Mouse (Mus musculus): ENCODE data around the gene Vps26c.
A peak's percentile ranks its signal among the peaks of the same experiment; 100 is the strongest.
"Not testable (repeated sequence)": the region's sequence is repeated elsewhere in the genome, so short reads cannot be mapped to it uniquely, and the experiment has no call there.

Gene Vps26c

DNA sequence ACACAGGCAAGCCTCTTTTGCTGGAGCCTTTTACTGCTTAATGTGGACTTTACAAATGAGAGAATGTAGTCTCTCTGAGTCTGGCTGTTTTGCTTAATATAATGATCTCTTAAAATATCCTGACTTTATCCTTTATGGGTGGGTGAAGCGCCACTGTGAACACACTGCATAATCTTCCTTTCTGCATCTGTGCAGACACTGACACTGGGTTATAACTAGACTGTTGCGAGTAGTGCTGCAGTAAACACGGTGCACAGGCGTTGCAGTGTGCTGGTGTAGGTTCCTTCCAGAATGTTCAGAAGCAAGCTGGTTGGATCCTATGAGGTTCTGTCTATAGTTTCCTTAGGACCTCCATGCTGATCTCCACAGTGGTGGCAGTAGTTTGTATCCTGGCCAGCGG, 37.3 kb downstream of the Vps26c start:
- DNase-seq (ENCODE audit: low read depth, low spot score): no peak

DNA sequence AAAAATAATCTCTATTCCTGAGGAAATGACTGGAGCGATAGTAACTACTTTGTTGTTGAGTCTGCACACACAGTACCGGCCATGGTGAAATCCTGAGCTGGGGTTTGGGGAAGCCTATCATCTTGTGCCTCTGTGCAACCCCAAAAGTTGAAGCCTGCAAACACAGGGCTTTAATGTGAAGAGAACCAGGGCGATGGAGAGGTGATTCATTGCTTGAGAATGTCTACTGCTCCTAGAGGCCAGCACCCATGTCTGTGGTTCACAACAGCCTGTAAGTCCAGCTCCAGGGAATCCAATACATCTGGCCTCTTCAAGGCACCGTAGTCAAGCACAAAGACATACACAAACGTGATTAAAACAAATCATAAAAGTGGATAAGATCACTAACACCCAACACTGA, 39.3 kb downstream of the Vps26c start:
- peak; percentile 83 for DNase-seq (ENCODE audit: low read depth, low spot score)

DNA sequence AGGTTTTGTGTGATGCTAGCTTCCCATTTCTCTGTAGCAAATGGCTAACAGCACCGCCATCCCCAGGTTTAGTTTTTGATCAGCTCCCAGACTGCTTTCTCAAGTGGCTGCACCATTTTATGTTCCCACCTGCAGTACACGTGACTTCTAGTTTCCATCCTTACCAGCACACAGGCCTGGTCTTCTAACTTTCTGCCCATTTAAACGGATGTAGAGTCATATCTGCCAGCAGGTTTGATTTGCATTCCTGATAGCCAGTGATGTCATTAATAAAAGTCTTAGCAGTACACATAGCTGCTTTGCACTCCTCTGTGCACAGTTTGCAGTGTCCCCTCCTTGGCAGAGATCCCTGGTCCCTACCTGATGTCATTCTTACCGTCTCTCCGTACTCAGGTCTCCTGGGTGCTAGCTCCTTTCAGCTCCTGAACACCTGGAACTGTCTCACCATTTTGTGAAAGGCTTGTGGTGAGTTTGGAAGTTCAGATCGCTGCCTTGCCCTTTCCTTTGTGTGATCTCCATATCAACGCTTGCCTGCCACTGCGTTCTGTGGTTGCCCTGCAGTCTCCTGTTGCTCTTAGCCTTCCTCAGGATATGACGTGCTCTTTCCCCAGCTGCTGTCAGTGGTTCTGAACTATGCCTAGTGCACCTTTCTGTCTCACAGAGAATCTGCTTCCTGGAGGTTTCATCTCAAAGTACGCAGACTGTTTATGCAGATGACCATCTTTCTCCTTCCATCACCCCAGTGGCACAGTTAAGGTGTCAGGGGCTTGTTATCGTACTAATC, 41.7 kb downstream of the Vps26c start:
- no peak for DNase-seq (ENCODE audit: low read depth, low spot score)

DNA sequence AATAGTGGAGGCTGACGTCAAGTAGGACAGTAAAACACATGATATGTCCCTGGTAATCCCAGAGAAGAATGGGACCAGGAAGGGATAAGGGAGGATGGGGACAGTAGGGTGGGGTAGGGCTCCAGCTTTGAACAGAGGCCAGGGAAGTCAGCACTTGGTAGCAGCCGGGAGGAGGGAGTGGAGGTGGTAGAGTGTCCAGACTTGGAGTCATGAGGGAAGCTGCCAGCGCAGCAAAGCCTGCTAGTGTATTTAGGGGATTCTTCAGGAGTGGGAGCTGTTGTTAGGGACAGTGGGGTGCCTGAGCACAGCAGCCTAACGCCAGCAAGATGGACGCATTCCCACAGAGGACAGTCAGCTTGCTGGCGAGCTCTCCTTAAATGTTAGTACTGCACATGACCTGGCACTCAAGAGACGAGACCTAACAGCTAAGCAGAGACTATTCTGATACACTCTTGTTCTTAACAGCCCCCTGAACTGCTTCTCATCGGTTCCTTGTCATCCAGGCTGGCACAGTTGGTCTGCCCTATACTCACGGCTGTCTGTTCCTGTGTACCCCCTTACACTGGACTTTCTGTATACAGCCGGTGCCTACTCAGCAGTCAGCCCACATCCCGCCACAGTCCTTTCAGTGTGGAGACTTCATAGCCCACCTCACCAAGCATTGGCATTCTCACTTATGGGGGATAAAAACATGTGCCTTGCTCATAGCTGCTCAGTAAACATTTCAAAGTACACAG, 53.4 kb downstream of the Vps26c start:
- DNase-seq (ENCODE audit: low read depth, low spot score): no peak

DNA sequence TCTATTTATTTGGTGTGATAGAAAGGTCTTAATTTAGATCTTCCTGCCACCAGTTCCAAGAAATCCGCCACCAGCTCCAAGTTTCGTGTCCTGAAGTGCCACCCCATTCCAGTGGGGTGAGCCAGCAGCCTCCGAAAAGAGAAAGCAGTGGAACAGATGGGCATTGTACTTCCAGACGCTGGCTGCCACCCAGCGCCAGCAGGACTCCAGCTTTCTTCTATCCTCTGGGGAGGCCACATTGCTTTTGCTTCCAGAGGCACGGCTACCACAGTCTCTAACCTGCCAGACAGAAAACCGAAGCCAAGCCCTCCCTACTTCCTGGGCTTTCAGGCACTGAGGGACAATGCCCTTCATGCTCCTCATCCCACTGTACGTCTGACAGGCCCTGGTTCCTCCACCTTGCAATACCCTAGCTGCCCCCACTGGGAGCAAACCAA, 54.1 kb downstream of the Vps26c start:
- DNase-seq (ENCODE audit: low read depth, low spot score): peak; percentile 59

DNA sequence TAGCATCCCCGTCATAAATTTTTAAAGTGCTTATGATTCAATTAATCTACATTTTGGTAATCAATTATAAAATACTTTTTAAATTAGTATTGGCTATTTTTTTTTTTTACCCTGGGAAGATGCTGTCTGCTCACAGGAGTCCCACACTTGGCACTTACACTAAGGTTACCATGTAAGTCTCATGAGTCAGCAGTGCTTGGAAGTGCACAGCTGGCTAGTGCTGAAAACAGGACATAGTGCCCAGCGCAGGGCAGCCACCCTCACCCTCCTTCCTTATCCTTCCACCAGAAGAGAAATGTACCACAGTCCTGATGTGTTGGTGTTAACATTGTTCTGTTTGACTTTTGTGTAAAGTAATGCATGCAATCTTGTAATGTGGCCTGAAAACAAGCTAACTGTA, 58.2 kb downstream of the Vps26c start:
- peak; percentile 30 for DNase-seq (ENCODE audit: low read depth, low spot score)

DNA sequence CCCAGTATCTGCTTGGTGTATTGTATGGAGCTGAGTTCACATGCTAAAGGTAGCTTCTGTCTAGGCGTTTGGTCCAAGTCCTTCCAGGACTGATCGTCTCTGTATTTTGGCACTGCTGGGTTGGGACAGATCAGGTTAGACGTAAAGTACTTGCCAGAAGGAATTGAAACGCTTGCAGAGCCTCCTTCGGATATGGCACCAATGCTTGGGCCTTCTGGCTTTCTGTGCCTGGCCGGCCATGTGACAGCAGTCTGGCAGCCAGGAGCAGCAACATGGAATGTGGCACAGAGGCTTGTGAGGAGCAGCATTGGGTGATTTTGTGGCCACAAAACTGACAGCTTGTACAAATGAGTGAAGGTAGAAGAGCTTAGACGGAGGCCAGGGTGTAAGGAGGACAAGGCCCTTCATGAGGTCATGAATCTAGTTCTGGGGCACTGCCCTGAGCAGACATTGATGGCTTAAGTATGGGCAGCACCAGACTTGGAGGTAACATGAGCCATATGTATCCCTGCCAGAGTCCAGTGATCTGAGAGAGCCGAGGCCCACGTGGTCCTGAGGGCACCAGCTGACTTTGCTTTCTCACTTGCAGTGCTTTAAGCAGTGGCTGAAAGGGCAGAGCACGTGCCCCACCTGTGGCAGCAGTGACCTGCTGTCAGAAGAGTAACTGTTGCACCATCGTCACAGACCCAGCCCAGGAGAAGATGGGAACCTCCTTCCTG, 59.1 kb downstream of the Vps26c start:
- no peak for DNase-seq (ENCODE audit: low read depth, low spot score)

DNA sequence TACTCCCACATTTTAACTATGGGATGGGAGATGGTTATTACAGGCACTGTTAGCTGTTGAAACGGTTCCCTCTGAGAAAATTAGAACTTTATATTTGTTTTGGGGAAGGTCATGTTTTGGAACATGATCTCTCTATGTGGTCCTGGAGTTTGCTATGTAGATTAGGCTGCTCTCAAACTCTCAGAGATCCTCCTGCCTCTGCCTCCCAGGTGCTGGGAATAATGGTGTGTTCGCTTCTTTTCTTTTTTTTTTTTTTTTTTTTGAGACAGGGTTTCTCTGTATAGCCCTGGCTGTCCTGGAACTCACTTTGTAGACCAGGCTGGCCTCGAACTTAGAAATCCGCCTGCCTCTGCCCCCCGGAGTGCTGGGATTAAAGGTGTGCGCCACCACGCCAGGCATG, 60.3 kb downstream of the Vps26c start:
- DNase-seq (ENCODE audit: low read depth, low spot score): not testable (repeated sequence)

DNA sequence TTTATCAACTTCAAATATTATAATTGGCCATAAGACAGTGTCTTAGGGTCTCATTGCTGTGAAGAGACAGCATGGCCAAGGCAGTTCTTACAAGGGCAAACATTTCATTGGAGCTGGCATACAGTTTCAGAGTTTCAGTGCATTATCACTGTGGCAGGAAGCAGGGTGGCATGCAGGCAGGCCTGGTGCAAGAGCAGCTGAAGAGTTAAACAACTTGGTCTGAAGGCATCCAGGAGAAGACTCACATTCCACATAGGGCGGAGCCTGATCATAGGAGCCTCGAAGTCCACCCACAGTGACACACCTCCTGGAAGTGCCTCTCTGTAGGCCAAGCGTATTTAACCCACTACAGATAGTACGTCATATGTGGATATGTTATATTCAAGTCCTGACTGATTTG, 60.7 kb downstream of the Vps26c start:
- peak; percentile 17 for DNase-seq (ENCODE audit: low read depth, low spot score)

DNA sequence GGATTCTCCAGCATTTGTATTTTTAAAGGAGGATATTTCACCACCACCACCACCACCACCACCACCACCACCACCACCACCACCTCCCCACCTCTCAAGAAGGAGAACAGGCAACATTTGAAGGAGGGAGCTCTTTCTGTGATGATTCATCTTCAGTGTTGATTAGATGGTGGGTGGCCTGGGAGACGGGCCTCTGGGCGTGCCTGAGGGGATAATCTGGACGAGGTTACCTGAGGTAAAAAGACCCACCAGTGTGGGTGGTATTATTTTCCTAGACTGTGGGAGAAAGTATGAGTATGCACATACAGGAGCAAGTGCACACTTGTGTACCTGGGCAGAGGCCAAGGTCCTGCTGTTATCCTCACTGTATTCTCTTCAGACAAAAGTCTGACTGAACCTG, 62.6 kb downstream of the Vps26c start:
- DNase-seq (ENCODE audit: low read depth, low spot score): no peak

DNA sequence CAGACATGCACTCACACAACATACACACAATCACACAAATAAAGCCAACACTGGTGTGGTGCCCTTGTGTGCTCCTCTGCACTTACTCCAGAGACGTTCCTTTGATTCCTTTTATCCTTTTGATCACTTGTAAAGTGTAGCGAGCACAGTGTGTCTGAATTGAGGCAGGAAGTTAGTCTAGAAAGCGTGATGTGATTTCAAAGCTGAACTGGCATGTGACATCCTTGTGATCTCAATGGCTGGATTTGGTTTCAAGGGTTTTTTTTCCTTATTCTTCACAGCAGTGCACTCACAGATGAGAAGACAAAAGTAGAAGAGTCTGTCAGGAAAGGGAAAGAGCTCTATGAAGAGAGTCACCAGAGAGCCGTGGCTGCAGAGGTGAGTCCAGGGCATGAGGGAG, 72.5 kb downstream of the Vps26c start:
- no peak for DNase-seq (ENCODE audit: low read depth, low spot score)

DNA sequence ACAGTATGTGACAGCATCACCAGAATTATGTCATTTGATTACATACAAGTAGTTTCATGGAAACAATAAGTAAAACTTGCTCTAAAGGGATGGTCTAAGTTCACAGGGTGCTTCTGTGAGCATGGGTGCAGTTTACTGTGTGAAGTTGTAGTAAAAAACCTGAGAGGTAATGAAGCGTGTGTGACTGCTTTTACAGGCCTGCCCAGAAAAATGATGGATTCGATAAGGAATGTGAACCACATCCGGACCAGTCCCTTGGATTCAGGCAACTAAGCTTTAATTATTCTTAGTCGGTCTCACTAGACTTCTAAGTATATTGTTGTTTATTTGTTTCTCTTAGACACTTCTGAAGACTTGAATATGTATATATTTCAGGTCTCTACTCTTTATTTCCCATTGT, 73.9 kb downstream of the Vps26c start:
- DNase-seq (ENCODE audit: low read depth, low spot score): no peak

DNA sequence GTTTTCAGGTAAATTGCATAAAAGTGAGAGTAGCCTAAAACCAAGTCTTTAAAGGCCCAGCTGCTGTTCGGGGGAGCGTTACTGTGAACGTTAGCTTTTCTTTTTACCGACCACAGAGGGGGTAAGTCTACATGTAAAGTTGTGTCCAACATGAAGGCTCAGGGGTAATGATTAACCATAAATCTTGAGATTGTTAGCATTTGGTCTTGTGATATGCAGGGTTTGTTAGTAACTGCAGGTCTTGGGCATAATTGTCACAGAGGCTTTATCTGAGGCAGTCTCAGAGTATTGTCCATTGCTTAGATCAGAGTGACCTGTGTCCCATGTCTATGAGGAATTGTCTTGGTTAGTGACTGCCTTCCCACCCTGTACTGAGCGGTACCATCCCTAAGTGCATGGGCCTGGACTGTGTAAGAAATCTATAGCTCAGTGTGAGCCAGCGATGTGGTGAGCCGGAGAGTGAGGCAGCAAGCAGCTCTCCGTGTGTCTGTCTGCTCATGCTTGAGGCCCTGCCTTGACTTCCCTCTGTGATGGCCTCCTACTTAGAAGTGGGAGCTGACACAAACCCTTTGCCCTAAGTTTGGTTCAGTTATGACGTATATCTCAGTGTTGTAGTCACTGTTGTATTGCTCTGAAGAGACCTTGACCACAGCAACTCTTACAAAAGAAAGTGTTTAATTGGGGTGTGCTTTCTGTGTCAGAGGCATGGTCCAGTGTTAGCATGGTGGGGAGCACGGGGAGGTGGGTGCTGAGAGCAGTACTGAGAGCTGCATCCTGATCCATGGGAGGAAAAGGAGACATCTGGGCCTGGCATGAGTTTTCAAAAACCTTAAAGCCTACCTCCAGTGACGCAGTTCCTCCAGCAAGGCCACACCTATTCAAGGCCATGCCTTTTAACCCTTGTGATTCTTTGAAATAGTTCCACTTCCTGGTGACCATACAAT, 74.8 kb downstream of the Vps26c start:
- DNase-seq (ENCODE audit: low read depth, low spot score): no peak

DNA sequence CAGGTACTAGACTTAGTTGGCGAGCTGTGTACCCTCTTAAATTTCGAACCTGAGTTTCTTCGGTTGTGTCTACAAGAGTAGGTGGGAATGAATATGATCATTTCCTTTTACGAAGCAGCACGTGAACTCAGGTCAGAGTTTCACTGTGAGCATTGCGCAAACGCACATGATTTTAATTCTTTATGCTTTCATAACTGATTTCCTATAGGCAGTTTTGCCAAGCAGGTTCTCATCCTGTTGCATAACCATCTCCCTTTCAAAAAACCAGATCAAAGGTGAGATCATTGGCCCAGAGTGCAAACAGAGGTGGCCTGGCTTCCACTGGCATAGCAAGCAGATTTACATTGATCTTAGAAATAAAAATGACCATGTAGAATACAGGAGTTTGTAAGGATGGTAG, 77.0 kb downstream of the Vps26c start:
- no peak for DNase-seq (ENCODE audit: low read depth, low spot score)

DNA sequence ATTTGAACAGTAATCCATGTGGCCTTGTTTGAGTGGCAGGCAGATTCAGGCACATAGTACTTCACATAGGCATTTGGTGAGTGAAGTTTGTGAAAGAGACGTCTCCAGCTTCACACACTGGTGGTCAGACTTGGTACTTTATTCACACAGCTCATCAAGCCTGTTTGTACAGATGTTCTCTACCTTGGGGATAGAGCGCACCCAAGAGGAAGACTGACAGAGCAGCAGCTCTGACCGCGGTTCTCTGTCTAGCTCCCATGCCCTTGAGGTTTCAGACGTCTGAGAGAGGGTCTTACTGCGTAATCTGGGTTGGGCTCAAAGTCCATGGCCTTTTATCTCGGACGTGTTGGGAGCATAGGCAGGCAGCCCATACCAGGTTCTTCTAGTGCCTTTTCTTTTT, 77.5 kb downstream of the Vps26c start:
- peak; percentile 37 for DNase-seq (ENCODE audit: low read depth, low spot score)
